Mouse (Mus musculus) small intestine, adult 2 months (tissue): Measurements from ENCODE around the gene Pld2.

Experiments used
- CTCF ChIP-seq: fragments of 200-500 bp; IDR thresholded peaks from 2 replicates; pipeline ENCODE4 v1.5.1; 2012; ENCODE audit warnings: low read depth, mild to moderate bottlenecking, control low read depth, inconsistent platforms, low read length, moderate library complexity, mixed read lengths; ENCODE audit not compliant: insufficient replicate concordance, insufficient read length; ENCODE audit errors: extremely low read depth
- POLR2A ChIP-seq: fragments of 200-500 bp; IDR thresholded peaks from 2 replicates; pipeline ENCODE4 v1.6.1; 2012; ENCODE audit warnings: low read depth, mild to moderate bottlenecking, control low read depth, inconsistent platforms, low read length, moderate library complexity

DNA sequence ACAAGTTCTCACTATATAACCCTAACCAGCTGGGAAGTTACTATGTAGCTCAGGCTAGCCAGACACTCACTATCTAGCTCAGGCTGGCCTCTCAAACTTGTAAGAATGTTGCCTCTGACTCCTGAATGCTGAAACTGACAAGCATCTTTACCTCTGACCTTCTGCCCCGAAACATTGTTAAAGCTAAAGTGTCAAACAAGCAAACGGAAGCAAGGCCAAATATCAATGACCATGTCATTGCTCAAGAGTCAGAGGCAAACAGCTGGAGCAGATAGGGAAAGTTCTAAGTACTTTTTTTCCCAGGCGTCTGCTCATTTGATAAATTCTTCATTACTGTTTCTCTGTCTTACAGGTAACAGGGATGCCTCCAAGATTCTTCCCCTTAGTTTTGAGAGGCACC is 37.8 kb upstream of the Pld2 start:
- TF ChIP-seq CTCF (no peak), POLR2A (no peak)
